Comparison of ENCODE assay signal across 22 mouse cellular contexts in the genomic region with DNA sequence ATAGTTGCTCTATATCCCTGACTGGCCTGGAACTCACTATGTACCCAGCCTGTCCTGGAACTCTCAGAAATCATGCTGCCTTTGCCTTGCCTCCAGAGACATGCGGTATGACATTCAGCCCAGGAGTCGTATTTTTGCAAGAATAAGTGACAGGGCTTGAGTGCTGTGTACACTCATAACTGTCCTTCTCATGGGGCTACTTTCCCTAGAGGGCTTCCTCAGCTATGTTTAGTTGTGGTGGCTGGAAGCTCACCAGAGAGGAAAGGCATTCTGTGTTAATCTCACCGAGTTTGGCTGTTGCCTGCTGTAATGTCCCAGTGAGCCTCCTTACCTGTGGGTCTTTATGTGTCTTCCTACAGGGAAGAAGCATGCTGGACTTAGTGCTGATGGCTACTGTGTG. TPM values are rescaled to one million over a fixed set of nuclear protein-coding genes. Genes with fewer than 3 reads are reported as not detected.
"Had no signal": no experiment of that assay in that cellular context is flagged by ENCODE, and none has a peak within 500 bp of the region (broad histone marks: within the 10 kb centered on the region; RNA-seq: fewer than 3 reads in every experiment).

No protein-coding gene starts in this region.

- ATAC-seq: midbrain, embryonic 16.5 days had no signal

- H3K27ac ChIP-seq: midbrain, embryonic 10.5 days; midbrain, embryonic 12.5 days; neural tube, embryonic 13.5 days; neural tube, embryonic 15.5 days had no signal

- H3K36me3 ChIP-seq: midbrain, embryonic 10.5 days; midbrain, embryonic 12.5 days; neural tube, embryonic 13.5 days; neural tube, embryonic 15.5 days had no signal

- H3K9ac ChIP-seq: lung, embryonic 14.5 days; midbrain, embryonic 12.5 days; neural tube, embryonic 15.5 days had no signal

- DNase-seq: lung, adult 18-20 months; lung, embryonic 14.5 days; lung, postnatal 10 days; midbrain, embryonic 14.5 days; retina, postnatal 1 day; right cerebral cortex, adult 18-20 months; right cerebral cortex, postnatal 25 days; right cerebral cortex, postnatal 4 days; spleen, adult 18-20 months; thymus, adult 18-20 months; thymus, postnatal 14 days; thymus, postnatal 36 days had no signal

- H3K4me3 ChIP-seq: midbrain, embryonic 10.5 days; midbrain, embryonic 12.5 days; myocyte; neural tube, embryonic 13.5 days; neural tube, embryonic 15.5 days had no signal

- H3K4me2 ChIP-seq: lung, embryonic 14.5 days; midbrain, embryonic 12.5 days; neural tube, embryonic 13.5 days; neural tube, embryonic 15.5 days had no signal

- H3K9me3 ChIP-seq: midbrain, embryonic 10.5 days; midbrain, embryonic 12.5 days; neural tube, embryonic 13.5 days; neural tube, embryonic 15.5 days had no signal

RNA-seq across cellular contexts. Expression of a gene that starts 33.0 kb away (rescaled TPM):
- total RNA-seq: megakaryocyte-erythroid progenitor cell, adult 5-6 weeks had no signal
- polyA plus RNA-seq: liver, embryonic 16.5 days; lung, embryonic 14.5 days; midbrain, embryonic 10.5 days; midbrain, embryonic 12.5 days; myocyte; small intestine, adult 2 months had no signal

RNA-seq across cellular contexts. Expression of a gene that starts 35.0 kb away (rescaled TPM):
- total RNA-seq: megakaryocyte, adult 5-6 weeks; megakaryocyte-erythroid progenitor cell, adult 5-6 weeks had no signal
